Mouse (Mus musculus) layer of hippocampus, postnatal 25 days (tissue): ENCODE data around the gene Myo9b. TPM values are rescaled to one million over a fixed set of nuclear protein-coding genes. Genes with fewer than 3 reads are reported as not detected.
"Not testable (repeated sequence)": the region's sequence is repeated elsewhere in the genome, so short reads cannot be mapped to it uniquely, and the experiment has no call there.

Experiments used
- DNase-seq, 2 experiments: peaks; one replicate each; pipeline ENCODE4 v3.0.0; 2022; ENCODE audit warnings: mixed read lengths in 2 of 2, low spot score in 1 of 2; ENCODE audit errors: extremely low spot score in 1 of 2
- total RNA-seq, 2 experiments: library from RNA; stranded (reverse); gene quantifications; 2 replicates each; pipeline ENCODE4 v1.2.3; 2021

The Myo9b gene
- total RNA-seq, 2 experiments from 2014 or later = 26.8 to 35.6 TPM

- not testable (repeated sequence) for DNase-seq
Observed at GRCm38 (mm10) chr8:71293930-71294329, 21.4 kb downstream of the Myo9b start.

GRCm38 (mm10) chr8:71296188-71296621 is 23.7 kb downstream of the Myo9b start:
- no peak for DNase-seq

GRCm38 (mm10) chr8:71296784-71297183 is 24.3 kb downstream of the Myo9b start:
- no peak for DNase-seq

- no peak for DNase-seq
Observed at GRCm38 (mm10) chr8:71297439-71297838, 24.9 kb downstream of the Myo9b start.

DNA sequence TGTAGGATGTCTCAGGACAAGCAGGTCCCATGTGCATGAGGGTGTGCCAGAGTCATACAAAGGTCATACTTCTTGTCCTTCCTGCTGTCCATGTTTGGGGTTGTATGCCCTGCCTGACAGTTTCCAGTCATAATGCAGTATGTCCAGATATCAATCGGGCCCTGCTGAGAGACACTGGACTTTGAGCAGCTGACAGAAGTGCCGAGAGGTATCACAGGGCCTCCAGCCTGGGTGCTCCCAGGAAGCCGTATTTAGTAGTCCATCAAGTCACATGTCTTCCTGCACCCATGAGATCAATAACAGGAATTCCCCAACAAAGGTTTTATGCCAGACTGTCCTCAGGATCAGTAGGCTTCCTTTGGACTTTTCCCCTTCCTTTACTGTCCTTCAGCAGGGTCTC is 27.2 kb downstream of the Myo9b start:
- no peak for DNase-seq

DNA sequence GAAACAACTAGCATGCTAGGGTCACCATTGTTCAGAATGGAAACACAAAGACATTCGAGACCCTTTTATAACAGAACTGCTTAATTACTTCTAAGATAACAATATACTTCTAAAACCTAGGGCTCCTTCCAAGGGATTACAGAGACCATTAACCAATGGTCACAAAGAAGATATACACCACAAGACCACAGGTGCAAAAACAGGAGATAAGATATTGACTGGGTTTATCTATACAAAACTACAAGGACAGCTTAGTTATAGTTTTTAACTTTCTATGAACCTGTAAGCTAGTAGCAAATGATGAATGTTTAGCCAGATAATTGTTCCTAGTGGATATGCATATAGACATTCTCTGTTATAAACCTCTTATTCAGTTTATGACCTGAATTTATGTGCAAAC is 30.3 kb downstream of the Myo9b start:
- no peak for DNase-seq

DNA sequence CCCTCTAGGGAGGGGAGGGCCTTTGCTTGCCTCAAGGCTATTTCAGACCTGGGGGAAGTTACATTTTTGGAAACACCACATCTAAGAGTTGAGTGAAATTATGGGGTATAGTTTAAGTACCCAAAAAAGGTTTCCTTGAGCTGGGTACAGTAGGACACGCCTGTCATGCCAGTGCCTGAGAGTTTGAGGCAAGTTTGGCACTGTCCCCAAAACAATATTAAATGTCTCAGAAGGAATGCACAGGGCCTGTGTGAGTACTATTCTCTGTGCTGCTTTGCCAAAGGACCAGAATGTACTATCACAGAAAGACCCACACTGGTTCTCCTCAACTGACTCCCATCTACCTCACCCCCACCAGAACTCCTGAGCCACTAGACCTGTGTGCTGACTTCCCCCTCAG is 31.1 kb downstream of the Myo9b start:
- no peak for DNase-seq

DNA sequence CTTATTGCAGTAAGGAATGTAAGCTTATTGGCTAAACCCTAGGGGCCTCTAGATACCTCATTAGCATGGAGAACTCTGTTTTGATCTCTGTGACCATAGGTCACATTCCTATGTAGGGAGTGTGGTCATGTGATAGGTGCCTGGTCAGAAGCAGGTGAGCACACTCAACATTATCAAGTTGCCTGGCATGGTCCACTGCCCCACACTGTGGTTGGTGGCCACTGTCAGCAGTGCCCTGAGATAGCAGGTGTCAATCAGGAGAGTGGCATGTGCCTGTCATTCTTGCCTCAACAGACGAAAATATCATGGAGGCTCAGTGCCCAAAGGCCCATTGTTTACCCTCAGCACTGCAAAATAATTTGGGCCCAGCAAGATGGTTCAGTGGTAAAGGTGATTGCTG is 33.5 kb downstream of the Myo9b start:
- DNase-seq = no peak

DNA sequence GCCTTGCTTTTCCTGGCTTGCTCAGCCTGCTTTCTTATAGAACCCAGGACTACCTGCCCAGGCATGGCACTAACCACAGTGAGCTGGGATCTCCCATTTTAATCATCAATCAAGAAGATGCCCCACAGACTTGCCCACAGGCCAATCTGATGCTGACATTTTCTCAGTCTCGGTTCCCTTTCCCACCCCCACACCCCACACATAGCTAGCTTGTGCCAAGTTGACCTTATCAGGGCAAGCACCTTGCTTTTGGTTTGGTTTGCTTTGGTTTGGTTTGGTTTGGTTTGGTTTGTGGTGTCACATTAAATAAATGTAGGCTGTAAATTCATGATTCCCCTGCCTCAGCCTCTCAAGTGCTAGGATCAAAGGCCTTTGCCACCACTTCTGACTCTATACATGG is 34.9 kb downstream of the Myo9b start:
- no peak for DNase-seq

DNA sequence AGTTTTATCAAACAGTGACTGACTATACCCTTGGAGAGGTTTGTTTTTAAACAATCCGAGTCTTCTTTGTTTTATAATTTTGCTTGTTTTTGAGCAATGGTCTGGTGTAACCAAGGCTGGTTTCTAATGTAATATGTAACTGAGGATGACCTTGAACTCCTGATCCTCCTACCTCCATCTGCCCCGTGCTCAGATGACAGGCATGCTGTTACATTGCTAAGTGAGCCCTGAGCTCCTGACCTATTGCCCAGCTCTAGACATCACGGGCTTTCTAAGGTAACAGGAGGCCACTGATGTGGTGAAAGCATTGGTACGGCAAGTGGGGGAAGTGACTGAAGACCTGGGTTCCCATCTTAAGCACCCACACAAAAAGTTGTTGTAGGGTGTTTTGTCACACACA is 35.4 kb downstream of the Myo9b start:
- no peak for DNase-seq

GRCm38 (mm10) chr8:71310446-71310845 is 37.9 kb downstream of the Myo9b start:
- DNase-seq = no peak

GRCm38 (mm10) chr8:71312700-71313099 is 40.2 kb downstream of the Myo9b start:
- DNase-seq = no peak

- no peak for DNase-seq
Observed at GRCm38 (mm10) chr8:71313951-71314350, 41.4 kb downstream of the Myo9b start.

GRCm38 (mm10) chr8:71315972-71316371 is 43.5 kb downstream of the Myo9b start:
- DNase-seq = no peak

DNA sequence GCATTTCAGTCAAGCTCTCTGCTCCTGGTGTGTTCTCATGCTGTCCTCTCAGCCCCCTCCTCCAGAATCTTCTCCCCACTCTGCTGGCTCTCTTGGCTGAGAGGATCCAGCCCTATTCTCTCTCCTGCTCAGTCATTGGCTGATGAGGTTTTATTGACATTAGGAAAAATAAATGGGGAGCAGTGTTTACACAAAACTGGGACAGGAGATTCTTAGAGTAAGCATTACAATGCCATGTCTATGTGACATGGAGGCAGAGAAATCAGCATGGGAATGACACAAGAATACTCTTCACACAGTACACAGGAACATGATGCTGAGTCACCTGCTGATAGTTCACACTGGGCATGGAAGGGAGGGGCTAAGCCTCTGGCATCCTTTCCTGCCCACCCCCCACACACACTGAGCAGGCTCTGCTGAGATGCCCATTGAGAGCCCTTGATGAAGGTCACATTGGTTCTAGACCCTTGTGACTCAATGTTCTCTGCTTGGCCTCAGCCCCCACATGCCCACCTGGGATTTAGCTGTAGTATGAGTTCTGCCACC is 44.0 kb downstream of the Myo9b start:
- no peak for DNase-seq

DNA sequence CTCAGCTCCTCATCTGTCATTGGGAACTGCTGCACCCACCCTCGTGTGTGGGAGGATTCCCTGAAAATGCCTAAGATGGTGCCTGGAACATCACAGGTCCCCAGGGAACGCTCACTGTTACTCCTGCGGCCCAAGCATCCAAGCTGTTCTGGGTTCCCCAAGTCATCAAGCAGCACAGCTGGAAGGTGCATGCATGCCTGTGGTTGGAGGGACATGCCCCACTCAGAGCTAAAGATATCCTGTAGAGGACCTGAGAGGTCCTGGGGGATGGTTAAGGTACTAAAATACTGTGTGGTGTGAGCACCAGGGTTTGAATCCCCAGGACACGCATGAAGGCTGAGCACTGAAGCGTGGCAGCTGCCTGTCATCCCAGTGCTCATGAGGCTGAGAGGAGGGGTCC is 46.1 kb downstream of the Myo9b start:
- not testable (repeated sequence) for DNase-seq

- not testable (repeated sequence) for DNase-seq
Observed at GRCm38 (mm10) chr8:71319760-71320159, 47.2 kb downstream of the Myo9b start.

GRCm38 (mm10) chr8:71322939-71323338 is 50.4 kb downstream of the Myo9b start:
- no peak for DNase-seq

GRCm38 (mm10) chr8:71324848-71325247 is 52.3 kb downstream of the Myo9b start:
- no peak for DNase-seq

GRCm38 (mm10) chr8:71337834-71338233 is 65.3 kb downstream of the Myo9b start:
- DNase-seq = not testable (repeated sequence)

DNA sequence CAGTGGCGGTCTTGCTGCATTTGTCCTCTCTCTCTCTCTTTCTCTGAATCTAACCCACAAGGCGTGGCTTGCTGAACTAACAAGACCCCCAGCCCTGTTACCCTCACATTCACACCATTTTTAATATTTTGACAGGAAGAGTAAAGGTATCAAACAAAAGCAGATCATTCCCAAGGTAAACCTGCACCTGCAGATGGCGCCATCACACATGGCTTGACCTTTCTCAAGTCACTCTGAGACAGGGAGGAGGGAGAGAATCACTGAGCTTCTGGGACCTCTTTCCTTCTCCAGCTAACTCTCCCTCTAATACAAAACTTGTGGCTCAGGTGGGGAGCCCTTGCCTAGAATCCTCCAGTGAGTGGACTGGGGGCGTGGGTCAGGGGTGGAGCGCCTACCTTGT is 68.1 kb downstream of the Myo9b start:
- peak in 1 of 2 experiments; percentile 21 for DNase-seq

DNA sequence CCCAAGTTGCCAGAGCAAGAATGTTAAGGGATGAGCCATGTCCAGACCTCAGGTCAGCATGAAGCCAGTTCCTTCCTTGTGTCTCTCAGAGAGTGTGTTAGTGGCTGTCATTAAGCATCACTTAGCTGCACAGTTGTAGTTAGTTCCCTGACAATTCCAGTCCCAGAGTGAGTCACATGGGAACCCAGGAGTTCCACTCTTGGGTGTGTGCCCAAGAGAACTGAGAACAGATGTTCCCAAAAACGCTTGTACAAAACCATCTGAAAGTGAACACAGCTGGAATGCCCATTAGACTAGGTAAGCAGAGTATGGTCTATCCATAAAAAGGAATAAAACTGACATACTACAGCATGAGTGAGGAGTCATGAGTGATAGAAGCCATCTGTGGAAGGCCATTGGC is 74.1 kb downstream of the Myo9b start:
- no peak for DNase-seq

DNA sequence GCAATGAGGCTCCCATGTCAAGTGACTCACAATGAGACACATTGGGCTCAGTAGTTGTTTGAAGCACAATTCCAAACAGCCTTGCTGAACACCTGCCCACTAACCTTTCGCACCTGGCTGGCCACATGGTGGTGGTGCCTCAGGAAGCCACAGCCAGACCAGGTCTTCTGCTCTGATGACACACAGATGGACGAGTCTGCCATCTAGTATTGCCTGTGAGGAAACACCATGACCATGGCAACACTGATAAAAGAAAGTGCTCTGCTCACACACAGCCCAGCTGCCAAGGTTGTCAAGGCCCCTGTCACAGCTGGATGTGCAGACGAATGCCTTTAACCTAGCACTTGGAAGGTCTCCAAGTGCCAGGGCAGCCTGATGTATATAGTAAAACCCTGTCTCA is 78.6 kb downstream of the Myo9b start:
- no peak for DNase-seq
